Mouse (Mus musculus): Measurements from ENCODE around the gene Asgr2.
"Not testable (repeated sequence)": the region's sequence is repeated elsewhere in the genome, so short reads cannot be mapped to it uniquely, and the experiment has no call there.

Gene Asgr2

GRCm38 (mm10) chr11:70097396-70097795, 5.0 kb downstream of the Asgr2 start:
- DNase-seq: no peak

- DNase-seq: no peak
These were observed 6.7 kb downstream of the Asgr2 start for GRCm38 (mm10) chr11:70099102-70099501.

GRCm38 (mm10) chr11:70099809-70100208, 7.4 kb downstream of the Asgr2 start:
- no peak for DNase-seq

GRCm38 (mm10) chr11:70103701-70104315, 11.4 kb downstream of the Asgr2 start:
- no peak for DNase-seq

- peak in 1 of 2 experiments; percentile 16 for DNase-seq
These were observed 14.6 kb downstream of the Asgr2 start for GRCm38 (mm10) chr11:70107085-70107484.

- DNase-seq: peak; percentile 18 to 50
These were observed 17.7 kb downstream of the Asgr2 start for GRCm38 (mm10) chr11:70110146-70110545.

- DNase-seq: no peak
These were observed 22.1 kb downstream of the Asgr2 start for GRCm38 (mm10) chr11:70114562-70114961.

GRCm38 (mm10) chr11:70115901-70116300, 23.5 kb downstream of the Asgr2 start:
- no peak for DNase-seq

GRCm38 (mm10) chr11:70129926-70130379, 37.5 kb downstream of the Asgr2 start, which contains the start of gene Mgl2:
Gene Mgl2 (plus strand): TSS chr11:70130329.
- DNase-seq: peak; percentile 65 to 67

- DNase-seq: not testable (repeated sequence)
These were observed 42.6 kb downstream of the Asgr2 start for GRCm38 (mm10) chr11:70135001-70135400.

- DNase-seq: peak in 1 of 2 experiments; percentile 28
These were observed 43.5 kb downstream of the Asgr2 start for GRCm38 (mm10) chr11:70135925-70136324.

- no peak for DNase-seq
These were observed 46.7 kb downstream of the Asgr2 start for GRCm38 (mm10) chr11:70139171-70139570.

- peak in 1 of 2 experiments; percentile 18 for DNase-seq
These were observed 58.6 kb downstream of the Asgr2 start for GRCm38 (mm10) chr11:70151072-70151471.

Data from lung, postnatal 4 days (tissue).